Mouse (Mus musculus) R1 (cell line): Measurements from ENCODE around the gene Vegfa.
A peak's percentile ranks its signal among the peaks of the same experiment; 100 is the strongest.

ENCODE experiments used
- DNase-seq: peaks from one replicate; pipeline ENCODE4 v3.0.0-alpha.2; 2018; ENCODE audit warnings: low read depth, low spot score

Gene Vegfa

GRCm38 (mm10) chr17:46027066-46027917 lies 4.9 kb downstream of the Vegfa start:
- DNase-seq = peak; percentile 92

DNA sequence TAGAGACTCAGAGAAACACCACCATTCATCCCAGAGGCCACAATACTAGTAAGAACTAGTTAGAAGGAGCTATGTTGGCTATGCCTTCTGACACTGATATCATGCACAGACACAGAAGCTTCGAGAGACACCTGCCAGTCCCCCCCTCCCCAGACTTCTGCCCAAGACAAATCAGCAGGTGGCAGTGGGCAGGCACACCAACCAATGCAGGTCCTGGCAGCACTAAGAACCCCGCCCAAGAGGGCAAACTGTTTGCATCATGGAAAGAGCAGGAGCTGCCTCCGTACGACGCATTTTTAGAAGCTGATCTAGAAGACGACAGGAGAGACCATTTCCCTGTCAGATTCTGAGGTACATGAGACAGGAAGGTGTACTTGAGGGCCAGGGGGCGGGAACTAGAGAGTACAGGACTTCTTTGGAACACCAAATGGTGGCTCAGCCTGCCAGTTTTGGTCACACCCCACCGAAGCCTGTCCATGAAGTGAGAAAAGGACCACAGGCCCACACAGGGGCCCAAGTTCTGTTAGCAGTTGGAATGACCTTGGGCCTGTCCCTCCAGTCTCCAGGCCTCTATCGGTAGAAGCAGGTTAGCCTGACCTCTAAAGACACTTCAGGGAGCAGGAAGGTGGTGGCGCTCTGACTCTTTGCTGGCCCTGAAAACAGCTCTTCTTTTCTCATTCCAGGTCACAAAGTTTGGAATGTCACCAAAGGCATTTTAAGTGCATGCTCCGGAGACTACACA lies 6.1 kb downstream of the Vegfa start:
- DNase-seq = no peak

DNA sequence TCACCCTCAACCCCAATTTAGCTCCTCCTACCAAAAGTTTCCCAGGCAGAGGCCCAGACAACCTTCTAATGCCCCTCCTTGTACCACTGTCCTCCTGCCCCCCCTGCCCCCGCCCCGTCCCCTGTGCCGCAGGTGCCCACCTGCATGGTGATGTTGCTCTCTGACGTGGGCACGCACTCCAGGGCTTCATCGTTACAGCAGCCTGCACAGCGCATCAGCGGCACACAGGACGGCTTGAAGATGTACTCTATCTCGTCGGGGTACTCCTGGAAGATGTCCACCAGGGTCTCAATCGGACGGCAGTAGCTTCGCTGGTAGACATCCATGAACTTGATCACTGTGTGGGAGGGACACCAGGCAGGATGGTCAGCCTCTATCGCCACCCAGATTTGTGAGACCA lies 7.0 kb downstream of the Vegfa start:
- DNase-seq = no peak

GRCm38 (mm10) chr17:46024192-46024591 lies 8.0 kb downstream of the Vegfa start:
- DNase-seq = no peak

GRCm38 (mm10) chr17:46023572-46023971 lies 8.6 kb downstream of the Vegfa start:
- DNase-seq = no peak

- no peak for DNase-seq
These were observed 9.2 kb downstream of the Vegfa start for GRCm38 (mm10) chr17:46022934-46023333.

- no peak for DNase-seq
These were observed 9.7 kb downstream of the Vegfa start for GRCm38 (mm10) chr17:46022427-46022826.

- DNase-seq = no peak
These were observed 10.4 kb downstream of the Vegfa start for GRCm38 (mm10) chr17:46021760-46022159.

DNA sequence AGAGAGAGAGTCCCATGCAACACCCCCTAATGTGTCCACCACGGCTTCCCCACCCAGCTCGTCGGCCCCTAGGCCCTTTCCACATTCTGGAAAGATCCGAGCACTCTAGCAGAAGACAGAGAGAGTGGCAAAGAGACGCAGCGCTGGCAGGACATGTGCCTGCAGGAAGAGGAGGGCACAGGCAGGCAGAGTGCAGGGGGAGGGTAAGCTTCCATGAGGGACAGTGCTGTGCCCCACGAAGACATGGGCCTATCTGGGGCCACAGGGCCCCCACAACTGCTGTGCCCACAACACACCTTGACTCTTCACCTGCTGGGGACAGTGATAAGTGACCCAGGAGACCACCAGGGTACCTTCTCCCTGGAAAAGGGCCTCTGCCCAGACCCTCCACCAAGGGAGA lies 11.0 kb downstream of the Vegfa start:
- DNase-seq = no peak

GRCm38 (mm10) chr17:46020579-46020978 lies 11.6 kb downstream of the Vegfa start:
- no peak for DNase-seq

DNA sequence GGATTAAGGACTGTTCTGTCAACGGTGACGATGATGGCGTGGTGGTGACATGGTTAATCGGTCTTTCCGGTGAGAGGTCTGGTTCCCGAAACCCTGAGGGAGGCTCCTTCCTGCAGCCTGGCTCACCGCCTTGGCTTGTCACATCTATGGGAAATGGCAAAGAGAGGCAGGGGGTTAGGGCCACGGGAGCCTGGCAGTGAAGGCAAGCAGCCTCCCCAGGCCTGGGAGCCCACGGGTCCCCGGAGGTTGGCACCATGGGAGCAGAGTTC lies 13.5 kb downstream of the Vegfa start:
- DNase-seq = no peak

- no peak for DNase-seq
These were observed 14.0 kb downstream of the Vegfa start for GRCm38 (mm10) chr17:46017946-46018735.

- DNase-seq = no peak
These were observed 15.6 kb downstream of the Vegfa start for GRCm38 (mm10) chr17:46016617-46017016.

- no peak for DNase-seq
These were observed 16.2 kb downstream of the Vegfa start for GRCm38 (mm10) chr17:46015967-46016366.

GRCm38 (mm10) chr17:46014935-46015334 lies 17.2 kb downstream of the Vegfa start:
- DNase-seq = no peak

- no peak for DNase-seq
These were observed 18.6 kb downstream of the Vegfa start for GRCm38 (mm10) chr17:46013549-46013948.

GRCm38 (mm10) chr17:46012211-46012610 lies 20.0 kb downstream of the Vegfa start:
- no peak for DNase-seq

- DNase-seq = no peak
These were observed 21.7 kb downstream of the Vegfa start for GRCm38 (mm10) chr17:46010462-46010861.

GRCm38 (mm10) chr17:46009182-46009581 lies 23.0 kb downstream of the Vegfa start:
- no peak for DNase-seq

DNA sequence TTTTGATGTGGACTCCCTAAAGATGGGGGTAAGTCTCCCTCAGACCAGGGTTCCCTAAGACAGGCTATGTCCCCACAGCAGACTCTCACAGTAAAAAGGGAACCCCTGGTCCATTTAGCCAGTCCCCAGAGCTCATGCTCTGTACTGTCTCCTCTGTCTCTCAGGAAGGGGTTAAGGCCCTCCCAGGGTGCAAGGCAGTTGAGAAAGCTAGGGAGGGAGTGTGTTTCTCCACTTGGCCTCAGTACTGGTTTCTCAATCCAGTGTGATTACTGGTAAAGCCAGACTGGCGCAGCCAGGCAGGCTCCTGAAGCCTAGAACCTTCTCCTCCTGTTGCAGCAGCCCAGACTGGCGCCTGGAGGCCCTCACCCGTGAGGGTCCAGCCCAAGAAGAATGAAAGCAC lies 26.7 kb downstream of the Vegfa start:
- DNase-seq = no peak

GRCm38 (mm10) chr17:46004482-46004881 lies 27.7 kb downstream of the Vegfa start:
- no peak for DNase-seq

GRCm38 (mm10) chr17:46003717-46004481 lies 28.3 kb downstream of the Vegfa start:
- DNase-seq = no peak
